Mouse (Mus musculus): ENCODE results near the gene Gpr87. TPM values are rescaled to one million over a fixed set of nuclear protein-coding genes. Genes with fewer than 3 reads are reported as not detected.

Gpr87 gene
- total RNA-seq (2021), result not detected

GRCm38 (mm10) chr3:59194938-59195337 is at the start of gene Gpr87:
Gene Gpr87 (minus strand): TSS chr3:59195104.
- DNase-seq (ENCODE audit: low spot score), result no peak

DNA sequence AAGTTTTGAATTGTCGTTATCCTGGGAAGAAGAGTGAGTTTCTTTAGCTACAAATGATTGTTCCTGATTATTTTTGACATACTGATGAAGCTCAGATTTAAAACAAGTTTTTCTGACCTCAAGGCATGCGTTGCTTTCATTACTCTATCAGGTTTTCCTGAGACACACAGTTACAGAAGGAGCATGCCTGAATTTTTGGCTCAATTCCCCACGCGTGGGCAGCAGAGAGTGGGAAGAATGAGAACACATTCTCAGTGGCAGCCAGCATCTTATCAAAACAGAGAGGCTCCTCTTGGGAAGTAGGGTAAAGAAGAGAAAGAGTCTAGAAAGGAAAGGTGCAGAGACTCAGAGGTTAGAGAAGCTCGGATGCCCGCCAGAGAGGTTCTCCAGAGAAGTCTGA is 48.5 kb upstream of the Gpr87 start:
- DNase-seq (ENCODE audit: low spot score), result no peak
- intact Hi-C loops (cut with DNase I), result no loop called here

More at GRCm38 (mm10) chr3:59194938-59195337, at the start of gene Gpr87:
- intact Hi-C loops (cut with DNase I), result no loop called here

- DNase-seq (ENCODE audit: low spot score), result no peak
- intact Hi-C loops (cut with DNase I), result no loop called here
These were observed 40.0 kb upstream of the Gpr87 start for GRCm38 (mm10) chr3:59234878-59235277.

GRCm38 (mm10) chr3:59230912-59231311 is 36.0 kb upstream of the Gpr87 start:
- no peak for DNase-seq (ENCODE audit: low spot score)
- intact Hi-C loops (cut with DNase I), result no loop called here

DNA sequence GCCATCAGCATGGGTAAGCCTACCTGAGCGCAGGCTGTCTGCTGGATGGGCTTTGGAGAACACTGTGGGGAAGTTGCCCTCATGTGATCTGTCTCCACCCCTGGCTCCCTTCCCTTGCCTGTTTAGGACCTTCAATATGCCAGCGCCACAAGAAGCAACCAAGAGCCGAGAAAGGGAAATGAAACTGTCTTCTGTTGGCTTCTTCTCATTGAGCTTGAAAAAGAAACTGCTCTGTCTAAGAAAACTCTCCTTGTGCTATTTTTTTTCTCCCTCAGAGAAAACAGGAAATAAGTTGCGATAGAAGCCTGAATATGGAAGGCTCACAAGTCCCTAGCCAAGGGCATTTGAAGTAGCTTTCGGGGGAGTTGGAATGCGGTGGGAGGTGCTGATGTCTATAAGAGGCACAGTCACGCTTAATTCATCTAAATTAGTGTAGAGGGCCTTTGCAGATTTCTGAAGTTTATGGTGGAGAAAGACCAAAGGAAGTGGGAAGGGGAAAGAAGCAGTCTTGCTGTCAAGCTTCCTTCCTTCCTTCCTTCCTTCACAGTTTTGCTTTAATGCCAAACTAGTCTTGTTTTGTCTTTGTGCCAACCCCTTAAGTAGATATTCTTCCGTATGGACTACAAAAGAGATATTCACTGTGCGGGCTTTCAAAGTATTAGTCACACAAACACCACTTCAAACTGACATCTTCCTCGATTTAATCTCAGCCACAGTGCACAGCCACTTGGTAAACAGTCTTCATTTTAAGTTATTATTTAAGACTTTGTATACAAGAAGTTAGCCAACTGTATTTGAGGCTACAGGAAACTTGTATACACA is 34.0 kb upstream of the Gpr87 start:
- intact Hi-C loops (cut with DNase I), result no loop called here
- no peak for DNase-seq (ENCODE audit: low spot score)

DNA sequence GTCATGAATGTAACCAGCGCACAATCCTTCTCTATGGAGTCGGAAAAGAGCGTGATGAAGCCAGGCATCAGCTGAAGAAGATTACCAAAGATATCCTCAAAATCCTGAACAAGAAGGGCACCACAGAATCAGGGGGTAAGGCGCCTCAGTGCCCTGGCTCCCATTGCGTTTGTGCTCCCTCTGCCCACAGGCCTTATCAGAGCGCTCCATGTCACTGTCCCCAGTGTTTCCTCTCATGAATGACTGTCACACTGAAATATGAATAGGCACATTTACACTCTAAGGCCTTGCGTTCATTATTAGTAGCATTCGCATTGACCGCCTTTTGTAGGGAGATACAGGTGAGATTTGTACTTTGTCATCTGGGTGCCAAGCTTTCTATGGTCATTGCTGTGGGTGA is 32.8 kb upstream of the Gpr87 start:
- intact Hi-C loops (cut with DNase I), result no loop called here

GRCm38 (mm10) chr3:59225411-59225810 is 30.5 kb upstream of the Gpr87 start:
- DNase-seq (ENCODE audit: low spot score), result no peak
- intact Hi-C loops (cut with DNase I), result no loop called here

More for the DNA sequence above, 32.8 kb upstream of the Gpr87 start:
- no peak for DNase-seq (ENCODE audit: low spot score)

- no peak for DNase-seq (ENCODE audit: low spot score)
- intact Hi-C loops (cut with DNase I), result no loop called here
These were observed 27.4 kb upstream of the Gpr87 start for GRCm38 (mm10) chr3:59222303-59222702.

DNA sequence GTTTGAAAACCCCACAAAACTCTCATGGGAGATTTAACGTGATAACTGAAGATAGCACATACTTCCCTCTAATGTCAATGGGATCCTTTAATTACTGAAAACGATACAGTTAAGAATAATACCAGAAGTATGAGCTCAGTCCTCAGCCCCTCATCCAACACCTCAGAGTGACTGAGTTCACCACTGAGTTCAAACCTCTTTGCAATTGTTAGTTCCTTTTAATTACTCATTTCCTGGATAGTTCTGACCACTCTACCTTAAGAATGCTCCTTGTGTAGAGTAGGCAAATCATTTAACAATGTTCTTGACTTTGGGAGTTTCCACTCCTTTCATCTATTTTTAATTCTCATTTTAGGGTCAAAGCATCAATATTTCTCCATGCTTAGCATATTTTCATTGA is 24.4 kb upstream of the Gpr87 start:
- no peak for DNase-seq (ENCODE audit: low spot score)
- intact Hi-C loops (cut with DNase I), result no loop called here

GRCm38 (mm10) chr3:59217211-59217610 is 22.3 kb upstream of the Gpr87 start:
- intact Hi-C loops (cut with DNase I), result no loop called here

GRCm38 (mm10) chr3:59212404-59212803 is 17.5 kb upstream of the Gpr87 start:
- DNase-seq (ENCODE audit: low spot score), result no peak
- intact Hi-C loops (cut with DNase I), result no loop called here

More at GRCm38 (mm10) chr3:59217211-59217610, 22.3 kb upstream of the Gpr87 start:
- no peak for DNase-seq (ENCODE audit: low spot score)

DNA sequence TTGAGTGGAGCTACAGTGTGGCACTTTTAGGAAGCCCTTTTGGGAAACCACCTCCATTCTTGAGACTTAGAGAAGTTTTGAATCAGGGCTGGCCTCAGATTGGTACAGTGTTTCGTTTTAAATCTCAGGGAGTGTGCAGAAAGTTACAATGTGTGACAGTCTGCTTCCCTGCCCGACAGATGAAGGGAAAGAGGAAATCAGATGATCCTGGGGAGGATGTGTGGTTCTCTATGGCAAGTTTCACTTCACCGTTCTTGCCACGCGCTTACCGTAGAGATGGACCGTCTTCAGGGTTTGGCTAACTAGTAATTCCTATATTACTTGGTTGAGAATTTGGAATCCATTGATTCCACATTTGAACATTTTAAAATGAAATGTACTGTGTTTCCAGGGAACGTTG is 16.9 kb upstream of the Gpr87 start:
- intact Hi-C loops (cut with DNase I), result no loop called here
- no peak for DNase-seq (ENCODE audit: low spot score)

DNA sequence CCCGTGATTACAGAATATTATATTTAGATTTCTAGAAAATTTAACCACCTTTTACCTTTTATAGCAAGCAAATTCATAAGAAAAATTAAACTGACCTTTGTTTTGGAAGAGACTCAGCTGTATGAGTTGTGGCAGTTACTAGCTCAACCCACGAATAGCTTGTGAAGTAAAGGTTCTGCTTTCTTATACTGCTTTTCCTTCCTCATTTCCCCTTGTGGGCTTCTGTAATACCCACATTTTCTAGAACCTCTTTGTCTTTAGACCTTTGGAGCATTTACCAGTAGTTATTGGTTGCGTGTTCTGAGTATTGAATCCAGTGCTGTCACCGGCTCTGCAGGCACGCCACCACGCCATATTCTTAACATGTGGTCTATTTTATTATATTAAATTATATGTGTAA is 15.8 kb upstream of the Gpr87 start, which contains the start of gene P2ry13:
TSS of gene P2ry13 (minus strand) at position 156 of the 400 bp plus-strand sequence.
- no peak for DNase-seq (ENCODE audit: low spot score)
- intact Hi-C loops (cut with DNase I), result no loop called here

DNA sequence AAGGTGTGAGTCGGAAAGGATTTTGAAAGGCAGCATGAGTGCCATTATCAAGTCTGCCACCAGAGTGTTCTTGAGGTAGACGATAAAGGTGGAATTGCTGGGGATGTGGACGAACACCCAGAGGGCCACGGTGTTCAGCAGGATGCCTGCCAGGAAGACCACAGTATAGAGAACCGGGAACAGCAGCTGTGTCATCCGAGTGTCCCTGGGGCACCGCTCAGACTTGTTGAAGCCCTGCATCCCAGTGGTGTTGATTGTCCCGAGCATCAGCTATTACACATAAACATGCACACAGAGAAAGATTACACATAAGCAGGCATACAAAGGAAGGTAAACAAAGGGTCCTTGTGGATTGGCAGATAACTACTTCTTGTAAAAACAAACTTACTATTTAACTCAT is 15.2 kb upstream of the Gpr87 start:
- DNase-seq (ENCODE audit: low spot score), result no peak
- intact Hi-C loops (cut with DNase I), result no loop called here

GRCm38 (mm10) chr3:59208650-59209548 is 14.0 kb upstream of the Gpr87 start:
- DNase-seq (ENCODE audit: low spot score), result no peak
- intact Hi-C loops (cut with DNase I), result loop anchor here (1.0 to 2.0 kb wide), 3 partner anchors 34 to 130 kb away; no protein-coding TSS in a partner anchor

DNA sequence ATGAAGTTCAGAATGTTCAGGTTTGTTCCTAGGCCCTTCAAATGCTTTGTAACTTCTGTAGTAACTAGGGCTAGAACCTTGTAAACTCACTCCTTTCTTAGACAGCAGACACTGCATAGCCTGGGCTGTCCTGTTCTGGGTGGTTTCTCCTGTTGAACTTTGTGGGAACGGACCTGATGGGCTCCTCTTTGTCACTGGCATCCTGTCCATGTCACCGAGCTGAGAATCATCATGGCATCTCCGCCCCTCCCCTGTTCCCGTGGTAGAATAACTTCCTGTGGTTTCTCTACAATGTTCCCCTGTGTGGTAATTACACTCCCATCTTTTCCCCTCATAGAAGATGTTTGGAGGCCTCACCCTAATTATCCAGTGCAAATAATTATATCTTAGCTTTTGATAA is 11.0 kb upstream of the Gpr87 start:
- intact Hi-C loops (cut with DNase I), result no loop called here
- DNase-seq (ENCODE audit: low spot score), result no peak

GRCm38 (mm10) chr3:59204719-59205503 is 10.0 kb upstream of the Gpr87 start:
- intact Hi-C loops (cut with DNase I), result no loop called here
- no peak for DNase-seq (ENCODE audit: low spot score)

DNA sequence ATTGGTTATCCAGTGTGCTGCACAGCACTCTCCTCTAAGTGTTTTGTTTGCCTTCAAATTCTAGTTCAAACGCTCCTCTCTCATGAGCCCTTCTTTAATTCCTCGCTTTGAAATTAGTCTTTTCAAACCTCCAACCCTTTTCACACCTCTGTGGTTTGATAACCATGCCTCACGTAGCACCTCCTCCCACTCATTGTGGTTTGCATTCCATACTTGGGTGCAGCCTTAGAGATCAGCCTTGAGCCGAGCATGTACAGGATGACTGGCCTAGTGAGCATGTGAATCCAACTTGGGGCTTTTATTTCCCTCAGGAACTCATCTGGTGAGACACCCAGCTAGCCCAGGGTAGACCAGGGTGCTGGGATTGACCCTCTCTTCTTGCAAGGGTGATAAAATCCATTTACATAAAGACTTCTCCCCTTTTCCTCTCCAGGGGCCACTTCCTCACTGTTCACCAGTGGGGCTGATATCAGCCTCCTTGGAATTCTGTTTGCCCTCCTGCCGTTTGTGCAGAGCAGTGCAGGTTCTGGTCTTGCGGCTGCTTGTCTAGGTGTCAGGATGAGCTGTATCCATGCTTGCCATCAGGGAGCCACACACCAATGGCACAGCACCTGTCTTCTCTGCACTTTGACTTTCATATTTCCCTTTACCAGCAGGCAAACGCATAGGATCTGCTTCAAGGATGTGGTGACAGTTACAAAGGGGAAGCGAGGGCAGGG is 9.1 kb upstream of the Gpr87 start:
- DNase-seq (ENCODE audit: low spot score), result no peak
- intact Hi-C loops (cut with DNase I), result no loop called here

- DNase-seq (ENCODE audit: low spot score), result no peak
- intact Hi-C loops (cut with DNase I), result no loop called here
These were observed 2.5 kb upstream of the Gpr87 start for GRCm38 (mm10) chr3:59197329-59197948.
